In genomic region chr17:29094310-29095181, GRCm38 (mm10) we compare ENCODE assay signal across 7 mouse cellular contexts. TPM values are rescaled to one million over a fixed set of nuclear protein-coding genes. Genes with fewer than 3 reads are reported as not detected.
DNase-seq lines count a peak whose midpoint lies in the region; ATAC-seq lines count a peak whose summit lies in the region.

No protein-coding gene starts in this region.

- no peaks in the 10 kb centered on the region for H3K9me3 ChIP-seq in hindbrain, embryonic 12.5 days (replicated peaks)
- H3K9me3 ChIP-seq in midbrain, embryonic 12.5 days: no peaks in the 10 kb centered on the region

- peak; percentile 46 for ATAC-seq in hindbrain, embryonic 12.5 days (ENCODE audit: low FRiP score)
- peak; percentile 50; the same call in 1 of the 2 replicates for ATAC-seq in midbrain, embryonic 12.5 days (ENCODE audit: low FRiP score, low read depth)

- no peaks in the 10 kb centered on the region for H3K36me3 ChIP-seq in hindbrain, embryonic 12.5 days
- H3K36me3 ChIP-seq in midbrain, embryonic 12.5 days: no peaks in the 10 kb centered on the region

- H3K4me3 ChIP-seq in hindbrain, embryonic 12.5 days: peak overlapping the region; percentile 44
- peak overlapping the region; percentile 55 for H3K4me3 ChIP-seq in midbrain, embryonic 12.5 days

- WGBS in hindbrain, embryonic 12.5 days: under 1% methylated on average over 67 of the region's 71 CpGs
- WGBS in midbrain, embryonic 12.5 days: 2% methylated on average over 71 of the region's 71 CpGs

- intact Hi-C loops in left cerebral cortex, postnatal 4 days (cut with DNase I): loop anchor here (5.0 kb wide), 1 partner anchor 37 kb away; no protein-coding TSS in a partner anchor

- peaks cover 19% of the 10 kb centered on the region for H3K4me1 ChIP-seq in hindbrain, embryonic 12.5 days
- H3K4me1 ChIP-seq in midbrain, embryonic 12.5 days: peaks cover 22% of the 10 kb centered on the region

- peaks cover 44% of the 10 kb centered on the region for H3K27me3 ChIP-seq in hindbrain, embryonic 12.5 days
- peaks cover 62% of the 10 kb centered on the region for H3K27me3 ChIP-seq in midbrain, embryonic 12.5 days

- peak overlapping the region; percentile 74 for H3K4me2 ChIP-seq in hindbrain, embryonic 12.5 days (replicated peaks)
- H3K4me2 ChIP-seq in midbrain, embryonic 12.5 days (replicated peaks): peak overlapping the region; percentile 78

- peak; percentile 75 for DNase-seq in adipocyte (ENCODE audit: low spot score)
- DNase-seq in cerebellum, postnatal 10 days: peak; percentile 75 to 79
- DNase-seq in frontal cortex, postnatal 25 days (ENCODE audit: low spot score in 2 of 2): peak; percentile 26 to 36
- peak; percentile 38 for DNase-seq in left cerebral cortex, postnatal 4 days
- DNase-seq in spleen, adult 12 weeks (ENCODE audit: low spot score): peak; percentile 28

- peak overlapping the region; percentile 58 for H3K9ac ChIP-seq in hindbrain, embryonic 12.5 days
- H3K9ac ChIP-seq in midbrain, embryonic 12.5 days (replicated peaks): peak overlapping the region; percentile 56

- H3K27ac ChIP-seq in hindbrain, embryonic 12.5 days: no peak overlapping the region
- H3K27ac ChIP-seq in midbrain, embryonic 12.5 days (replicated peaks): no peak overlapping the region

RNA-seq across cellular contexts. Expression of gene Cdkn1a, which starts 3.8 kb away (rescaled TPM):
- 39.0 and 43.6 TPM in 2 replicates for polyA plus RNA-seq in hindbrain, embryonic 12.5 days (2016; fragmentation: Nextera tagmentation; extraction: Ambion mirVana)
- total RNA-seq in left cerebral cortex, postnatal 4 days (2021): 10 to 100 TPM; 29.6 to 34.4 TPM
- 23.5 and 24.8 TPM in 2 replicates for polyA plus RNA-seq in midbrain, embryonic 12.5 days (2016; fragmentation: Nextera tagmentation; extraction: Ambion mirVana)

RNA-seq across cellular contexts. Expression of gene Rab44, which starts 19.4 kb away (rescaled TPM):
- polyA plus RNA-seq in hindbrain, embryonic 12.5 days (2016; fragmentation: Nextera tagmentation; extraction: Ambion mirVana): 0.34 and 1.1 TPM in 2 replicates
- total RNA-seq in left cerebral cortex, postnatal 4 days (2021): 1 to 10 TPM in 1 of 2 experiments, under 1 TPM in 1; 0.54 to 1.0 TPM
- polyA plus RNA-seq in midbrain, embryonic 12.5 days (2016; fragmentation: Nextera tagmentation; extraction: Ambion mirVana): 0.29 TPM in 1 of 2 replicates, not detected in the other
